Mouse (Mus musculus): Measurements from ENCODE around the gene Exosc5.

DNA sequence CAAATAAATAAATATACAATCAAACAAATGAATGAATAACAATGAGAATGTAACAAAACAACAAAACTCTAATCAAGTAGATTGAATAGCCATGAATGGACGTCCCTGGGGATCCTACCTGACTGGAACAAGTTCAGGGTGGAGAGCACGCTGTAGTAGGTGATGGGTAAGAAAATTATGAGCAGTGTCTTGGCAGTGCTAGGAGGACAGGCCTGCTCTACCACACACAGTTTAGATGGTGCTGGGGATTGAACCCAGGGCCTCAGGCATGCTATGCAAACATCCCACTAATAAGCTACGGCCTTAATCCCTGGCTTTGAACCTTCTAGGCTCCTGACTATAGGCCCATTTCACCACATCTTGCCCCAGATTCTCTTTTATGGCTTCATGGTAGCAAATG, 58.5 kb downstream of the Exosc5 start:
- no peak for TF ChIP-seq CTCF (IDR thresholded peaks at IDR 0.05; ENCODE audit: low read depth, low read length)
- no peak for TF ChIP-seq GATA1 (IDR thresholded peaks at IDR 0.05; ENCODE audit: borderline replicate concordance, low read length)

Measured in G1E (cell line).